Mouse (Mus musculus): ENCODE measurements around the gene Cacna1e. TPM values are rescaled to one million over a fixed set of nuclear protein-coding genes. Genes with fewer than 3 reads are reported as not detected.

Gene Cacna1e
- total and polyA plus RNA-seq, 2 experiments = 0.09 TPM

DNA sequence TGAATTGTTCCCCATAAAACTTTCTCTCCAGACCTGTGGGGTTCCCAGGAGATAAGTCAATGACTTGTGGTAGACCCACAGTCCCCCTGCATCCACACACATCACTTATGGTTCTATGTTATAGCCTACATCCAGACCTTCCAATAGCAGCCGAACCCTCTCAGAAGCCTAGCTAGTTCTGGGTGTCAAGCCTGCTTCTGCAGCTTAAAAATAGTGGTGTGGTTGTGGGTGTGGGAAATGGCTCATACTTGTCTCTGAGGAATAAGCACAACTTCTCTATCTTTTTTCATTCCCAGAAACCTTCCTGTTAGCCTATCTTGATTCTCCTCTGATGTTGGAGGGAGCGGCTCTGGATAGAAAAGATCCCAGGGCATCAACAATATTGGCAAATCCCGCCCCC lies 417.0 kb downstream of the Cacna1e start:
- Histone ChIP-seq H3K4me3 (ENCODE audit: insufficient read depth, low read depth, low read length) (no peak overlapping the region), H3K27ac (replicated peaks; ENCODE audit: insufficient read depth, low read depth, low read length) (no peak overlapping the region), H3K9ac (ENCODE audit: low read depth, low read length) (no peak overlapping the region), H3K36me3 (ENCODE audit: control insufficient read depth, insufficient read depth, low read length) (no peaks in the 10 kb centered on the region), H3K79me2 (ENCODE audit: control insufficient read depth, insufficient read depth, low read length) (no peaks in the 10 kb centered on the region), H3K4me1 (ENCODE audit: control insufficient read depth, insufficient read depth, low read length) (no peaks in the 10 kb centered on the region), H3K27me3 (ENCODE audit: control insufficient read depth, insufficient read depth, low read length) (no peaks in the 10 kb centered on the region; the same call in 1 of the 2 replicates)
- WGBS = 82% methylated on average over 3 of the region's 3 CpGs
- no peak for TF ChIP-seq CTCF (IDR thresholded peaks at IDR 0.05; ENCODE audit: low read depth, low read length)
- no peak for TF ChIP-seq POLR2A (IDR thresholded peaks at IDR 0.05; ENCODE audit: extremely low read depth, insufficient read depth, low read length)
- DNase-seq (ENCODE audit: extremely low read depth, low read depth, low spot score) = no peak

DNA sequence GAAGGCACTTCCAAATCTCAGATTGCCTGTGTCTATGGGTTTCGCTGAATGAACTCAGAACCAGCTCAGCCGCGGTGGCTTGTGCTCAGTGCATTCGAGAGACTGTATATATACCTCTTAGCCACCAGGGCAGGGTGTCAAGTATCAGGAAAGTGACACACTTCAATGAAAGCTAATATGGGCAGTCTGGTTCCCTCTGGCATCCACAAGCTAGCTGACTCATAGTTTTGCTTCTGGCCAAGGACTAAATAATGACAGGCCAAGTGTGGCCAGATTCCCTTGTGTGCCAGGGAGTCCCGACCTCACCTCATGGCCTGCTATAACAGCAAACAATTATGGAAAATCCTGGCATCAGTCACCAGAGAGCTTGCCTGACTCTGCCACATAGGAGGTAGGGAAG lies 422.8 kb downstream of the Cacna1e start:
- WGBS = 82% methylated on average over 5 of the region's 5 CpGs
- H3K36me3 ChIP-seq (ENCODE audit: control insufficient read depth, insufficient read depth, low read length) = no peaks in the 10 kb centered on the region
- no peaks in the 10 kb centered on the region for H3K27me3 ChIP-seq (ENCODE audit: control insufficient read depth, insufficient read depth, low read length)
- H3K4me1 ChIP-seq (ENCODE audit: control insufficient read depth, insufficient read depth, low read length) = no peaks in the 10 kb centered on the region
- no peak for DNase-seq (ENCODE audit: extremely low read depth, low read depth, low spot score)
- TF ChIP-seq CTCF (IDR thresholded peaks at IDR 0.05; ENCODE audit: low read depth, low read length) (no peak), POLR2A (IDR thresholded peaks at IDR 0.05; ENCODE audit: extremely low read depth, insufficient read depth, low read length) (no peak)
- H3K4me3 ChIP-seq (ENCODE audit: insufficient read depth, low read depth, low read length) = no peak overlapping the region
- H3K27ac ChIP-seq (replicated peaks; ENCODE audit: insufficient read depth, low read depth, low read length) = no peak overlapping the region
- H3K79me2 ChIP-seq (ENCODE audit: control insufficient read depth, insufficient read depth, low read length) = no peaks in the 10 kb centered on the region
- no peak overlapping the region for H3K9ac ChIP-seq (ENCODE audit: low read depth, low read length)

DNA sequence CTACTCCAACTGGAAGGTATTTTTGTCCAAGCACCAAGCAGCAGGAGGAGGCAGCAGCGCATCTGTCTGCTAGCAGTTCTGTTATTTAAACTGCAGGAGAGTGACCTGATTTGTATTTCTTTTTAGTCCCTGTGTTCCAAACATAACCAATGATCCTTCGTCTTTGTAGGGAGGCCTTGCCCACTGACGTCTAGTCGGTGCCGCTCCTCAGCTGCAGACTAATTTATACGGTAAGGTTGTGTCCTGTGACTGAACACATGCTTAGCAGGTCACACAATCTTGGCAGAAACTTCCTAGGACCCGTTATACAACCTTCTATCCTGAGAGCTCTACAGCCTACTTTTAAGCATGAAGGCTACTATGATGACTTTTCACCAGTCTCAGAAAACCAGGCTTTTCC lies 424.2 kb downstream of the Cacna1e start:
- H3K4me3 ChIP-seq (ENCODE audit: insufficient read depth, low read depth, low read length) = no peak overlapping the region
- no peak overlapping the region for H3K9ac ChIP-seq (ENCODE audit: low read depth, low read length)
- H3K36me3 ChIP-seq (ENCODE audit: control insufficient read depth, insufficient read depth, low read length) = no peaks in the 10 kb centered on the region
- H3K27me3 ChIP-seq (ENCODE audit: control insufficient read depth, insufficient read depth, low read length) = no peaks in the 10 kb centered on the region
- no peak for DNase-seq (ENCODE audit: extremely low read depth, low read depth, low spot score)
- WGBS = 86% methylated on average over 7 of the region's 7 CpGs
- no peaks in the 10 kb centered on the region for H3K79me2 ChIP-seq (ENCODE audit: control insufficient read depth, insufficient read depth, low read length)
- no peaks in the 10 kb centered on the region for H3K4me1 ChIP-seq (ENCODE audit: control insufficient read depth, insufficient read depth, low read length)
- TF ChIP-seq CTCF (IDR thresholded peaks at IDR 0.05; ENCODE audit: low read depth, low read length) (no peak), POLR2A (IDR thresholded peaks at IDR 0.05; ENCODE audit: extremely low read depth, insufficient read depth, low read length) (no peak)
- H3K27ac ChIP-seq (replicated peaks; ENCODE audit: insufficient read depth, low read depth, low read length) = no peak overlapping the region

DNA sequence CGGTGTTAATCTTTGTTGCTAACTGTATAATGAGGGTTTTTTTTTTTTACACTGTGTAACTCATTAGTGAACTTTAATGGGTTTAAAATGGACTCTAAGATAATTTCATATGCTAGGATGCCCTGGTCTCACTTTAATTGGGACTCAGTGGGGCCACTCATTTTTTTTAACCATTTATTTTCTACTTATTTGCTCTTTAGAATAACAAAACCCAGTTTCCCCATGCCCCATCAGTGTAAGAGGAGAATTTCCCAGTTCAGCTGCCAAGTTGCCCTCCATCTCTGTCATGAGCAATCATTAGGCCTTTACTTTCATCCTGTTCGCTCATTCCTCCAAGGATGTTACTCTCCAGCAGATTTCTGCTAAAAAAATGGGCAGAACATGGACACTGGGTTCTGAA lies 425.7 kb downstream of the Cacna1e start:
- no peaks in the 10 kb centered on the region for H3K79me2 ChIP-seq (ENCODE audit: control insufficient read depth, insufficient read depth, low read length)
- no peak for DNase-seq (ENCODE audit: extremely low read depth, low read depth, low spot score)
- no peaks in the 10 kb centered on the region for H3K27me3 ChIP-seq (ENCODE audit: control insufficient read depth, insufficient read depth, low read length)
- H3K9ac ChIP-seq (ENCODE audit: low read depth, low read length) = no peak overlapping the region
- H3K4me3 ChIP-seq (ENCODE audit: insufficient read depth, low read depth, low read length) = no peak overlapping the region
- H3K4me1 ChIP-seq (ENCODE audit: control insufficient read depth, insufficient read depth, low read length) = no peaks in the 10 kb centered on the region
- H3K36me3 ChIP-seq (ENCODE audit: control insufficient read depth, insufficient read depth, low read length) = no peaks in the 10 kb centered on the region
- TF ChIP-seq POLR2A (IDR thresholded peaks at IDR 0.05; ENCODE audit: extremely low read depth, insufficient read depth, low read length) (no peak), CTCF (IDR thresholded peaks at IDR 0.05; ENCODE audit: low read depth, low read length) (no peak)
- WGBS = 76% methylated on average over 2 of the region's 2 CpGs
- H3K27ac ChIP-seq (replicated peaks; ENCODE audit: insufficient read depth, low read depth, low read length) = no peak overlapping the region

DNA sequence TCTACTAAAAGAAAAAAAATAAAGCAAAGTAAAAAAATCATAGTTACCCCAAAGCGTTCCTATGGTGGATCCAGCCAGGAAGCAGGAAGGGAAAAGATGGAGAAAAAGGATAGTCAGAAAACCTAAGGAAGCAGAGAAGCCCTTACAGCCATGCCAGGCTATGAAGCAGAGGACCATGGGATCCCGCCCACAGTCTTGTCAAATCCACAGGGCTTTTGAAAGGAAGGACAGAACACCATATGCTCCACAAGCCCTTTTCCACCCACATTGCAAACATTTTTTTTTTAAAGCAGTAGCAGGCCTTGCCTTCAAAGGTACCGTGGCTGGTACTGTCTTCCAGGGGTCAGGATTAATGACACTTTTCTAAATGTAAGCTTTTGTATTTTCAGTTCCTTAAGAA lies 433.5 kb downstream of the Cacna1e start:
- Histone ChIP-seq H3K4me1 (ENCODE audit: control insufficient read depth, insufficient read depth, low read length) (no peaks in the 10 kb centered on the region), H3K27me3 (ENCODE audit: control insufficient read depth, insufficient read depth, low read length) (no peaks in the 10 kb centered on the region), H3K9ac (ENCODE audit: low read depth, low read length) (no peak overlapping the region), H3K79me2 (ENCODE audit: control insufficient read depth, insufficient read depth, low read length) (no peaks in the 10 kb centered on the region), H3K27ac (replicated peaks; ENCODE audit: insufficient read depth, low read depth, low read length) (no peak overlapping the region), H3K36me3 (ENCODE audit: control insufficient read depth, insufficient read depth, low read length) (no peaks in the 10 kb centered on the region), H3K4me3 (ENCODE audit: insufficient read depth, low read depth, low read length) (no peak overlapping the region)
- TF ChIP-seq CTCF (IDR thresholded peaks at IDR 0.05; ENCODE audit: low read depth, low read length) (no peak), POLR2A (IDR thresholded peaks at IDR 0.05; ENCODE audit: extremely low read depth, insufficient read depth, low read length) (no peak)
- DNase-seq (ENCODE audit: extremely low read depth, low read depth, low spot score) = no peak
- 86% methylated on average over 3 of the region's 3 CpGs for WGBS

DNA sequence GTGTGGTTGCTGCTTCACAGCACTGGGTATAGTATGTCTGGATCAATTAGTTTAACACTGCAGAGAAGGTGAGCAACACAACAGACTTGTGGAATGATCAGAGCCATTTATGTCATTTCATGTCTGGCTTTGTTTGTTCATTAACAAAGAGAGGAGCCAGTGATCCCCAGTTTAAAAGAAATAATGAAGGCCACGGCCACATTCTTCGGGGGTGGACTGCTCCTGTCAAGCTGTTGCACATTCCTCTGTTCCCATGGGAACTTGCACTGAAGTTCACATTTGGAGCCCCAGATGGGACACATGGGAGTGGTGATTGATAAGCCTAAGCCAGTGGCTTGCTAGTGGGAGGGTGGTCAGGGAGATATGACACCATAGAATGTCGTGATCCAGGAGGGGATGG lies 437.8 kb downstream of the Cacna1e start:
- Histone ChIP-seq H3K27ac (replicated peaks; ENCODE audit: insufficient read depth, low read depth, low read length) (no peak overlapping the region), H3K4me1 (ENCODE audit: control insufficient read depth, insufficient read depth, low read length) (no peaks in the 10 kb centered on the region), H3K4me3 (ENCODE audit: insufficient read depth, low read depth, low read length) (no peak overlapping the region), H3K79me2 (ENCODE audit: control insufficient read depth, insufficient read depth, low read length) (no peaks in the 10 kb centered on the region), H3K27me3 (ENCODE audit: control insufficient read depth, insufficient read depth, low read length) (no peaks in the 10 kb centered on the region), H3K9ac (ENCODE audit: low read depth, low read length) (no peak overlapping the region), H3K36me3 (ENCODE audit: control insufficient read depth, insufficient read depth, low read length) (no peaks in the 10 kb centered on the region)
- WGBS = 58% methylated on average over 3 of the region's 3 CpGs
- TF ChIP-seq CTCF (IDR thresholded peaks at IDR 0.05; ENCODE audit: low read depth, low read length) (no peak), POLR2A (IDR thresholded peaks at IDR 0.05; ENCODE audit: extremely low read depth, insufficient read depth, low read length) (no peak)
- DNase-seq (ENCODE audit: extremely low read depth, low read depth, low spot score) = no peak
